ENCODE assay signal across 28 mouse cellular contexts in genomic region chr15:26425284-26425683, GRCm38 (mm10).
"Had no signal": no experiment of that assay in that cellular context is flagged by ENCODE, and none has a peak within 500 bp of the region (broad histone marks: within the 10 kb centered on the region; RNA-seq: fewer than 3 reads in every experiment).

No protein-coding gene starts in this region.

- H3K36me3 ChIP-seq: embryonic facial prominence, embryonic 10.5 days; embryonic facial prominence, embryonic 12.5 days; embryonic facial prominence, embryonic 13.5 days; embryonic facial prominence, embryonic 15.5 days; forebrain, embryonic 10.5 days; forebrain, embryonic 12.5 days; forebrain, embryonic 15.5 days; heart, embryonic 10.5 days had no signal

- H3K27ac ChIP-seq: embryonic facial prominence, embryonic 10.5 days; embryonic facial prominence, embryonic 12.5 days; embryonic facial prominence, embryonic 13.5 days; embryonic facial prominence, embryonic 15.5 days; forebrain, embryonic 10.5 days; forebrain, embryonic 12.5 days; forebrain, embryonic 13.5 days; forebrain, embryonic 15.5 days; gastrocnemius, adult 2 months; heart, adult 2 months; heart, embryonic 10.5 days had no signal

- H3K4me1 ChIP-seq: embryonic facial prominence, embryonic 12.5 days; embryonic facial prominence, embryonic 13.5 days; embryonic facial prominence, embryonic 15.5 days; forebrain, embryonic 10.5 days; forebrain, embryonic 12.5 days; forebrain, embryonic 13.5 days; forebrain, embryonic 15.5 days; heart, embryonic 10.5 days had no signal

- H3K4me3 ChIP-seq: embryonic facial prominence, embryonic 10.5 days; embryonic facial prominence, embryonic 12.5 days; embryonic facial prominence, embryonic 13.5 days; embryonic facial prominence, embryonic 15.5 days; erythroblast, embryonic 14.5 days; forebrain, embryonic 10.5 days; forebrain, embryonic 12.5 days; forebrain, embryonic 13.5 days; forebrain, embryonic 15.5 days; gastrocnemius, adult 2 months; heart, adult 2 months; heart, embryonic 10.5 days had no signal

- H3K27me3 ChIP-seq: embryonic facial prominence, embryonic 12.5 days; embryonic facial prominence, embryonic 13.5 days; embryonic facial prominence, embryonic 15.5 days; forebrain, embryonic 12.5 days; forebrain, embryonic 13.5 days; forebrain, embryonic 15.5 days had no signal

- DNase-seq: cerebellum, adult 8-10 months; cerebellum, adult 9-10 months; cerebellum, adult 9-11 months; cerebellum, postnatal 10 days; cerebellum, postnatal 14 days; cerebellum, postnatal 25 days; cerebellum, postnatal 36 days; embryo, embryonic 11 days; forebrain, postnatal 0 days; gastrocnemius, adult 2 months; gastrocnemius, postnatal 10 days; gastrocnemius, postnatal 14 days; gastrocnemius, postnatal 25 days; gastrocnemius, postnatal 36 days; heart, adult 2 months had no signal

- H3K9me3 ChIP-seq: embryonic facial prominence, embryonic 10.5 days; embryonic facial prominence, embryonic 12.5 days; embryonic facial prominence, embryonic 13.5 days; embryonic facial prominence, embryonic 15.5 days; forebrain, embryonic 10.5 days; forebrain, embryonic 12.5 days; forebrain, embryonic 13.5 days; forebrain, embryonic 15.5 days; heart, embryonic 10.5 days had no signal

- ATAC-seq: forebrain, embryonic 13.5 days; forebrain, embryonic 14.5 days; forebrain, embryonic 15.5 days; forebrain, embryonic 16.5 days; forebrain, postnatal 0 days had no signal

- H3K9ac ChIP-seq: embryonic facial prominence, embryonic 12.5 days; embryonic facial prominence, embryonic 13.5 days; embryonic facial prominence, embryonic 15.5 days; forebrain, embryonic 12.5 days; forebrain, embryonic 13.5 days; forebrain, embryonic 15.5 days; forebrain, postnatal 0 days had no signal

- H3K4me2 ChIP-seq: embryonic facial prominence, embryonic 12.5 days; embryonic facial prominence, embryonic 13.5 days; embryonic facial prominence, embryonic 15.5 days; forebrain, embryonic 12.5 days; forebrain, embryonic 13.5 days; forebrain, embryonic 15.5 days; heart, embryonic 11.5 days had no signal
